Mouse (Mus musculus) heart, embryonic 14.5 days (tissue): ENCODE measurements at regions not wholly inside any gene's neighbourhood (a gene's known extent, or its start where the extent isn't known, plus 50 kb on each side); places are given as distances from the start of the nearest gene placed in this dataset.

Source experiments
- ATAC-seq: fragments of 200-750 bp; cut with Nextera tagmentation; 2 replicates; pipeline ENCODE4 v1.8.0; 2017; ENCODE audit warnings: low read depth, moderate TSS enrichment; ENCODE audit not compliant: insufficient number of reproducible peaks, insufficient read depth, low FRiP score
- H3K27ac ChIP-seq, 2 experiments: fragments of 200-500 bp in 1 of 2; fragments of 300-500 bp in 1 of 2; sonication (generic) in 1 of 2; replicated peaks in 1 of 2; 2 replicates each; pipeline ENCODE4 v1.5.1; 2012 to 2014; ENCODE audit warnings: low read depth in 2 of 2, low read length in 2 of 2, control low read depth in 1 of 2, mild to moderate bottlenecking in 1 of 2, mixed read lengths in 1 of 2; ENCODE audit not compliant: control insufficient read depth in 1 of 2, insufficient read depth in 1 of 2
- H3K27me3 ChIP-seq: fragments of 300-500 bp; sonication (generic); 2 replicates; pipeline ENCODE4 v1.6.1; 2014; ENCODE audit warnings: mild to moderate bottlenecking, low read length, control low read depth; ENCODE audit not compliant: control insufficient read depth, insufficient read depth
- H3K36me3 ChIP-seq: fragments of 300-500 bp; sonication (generic); 2 replicates; pipeline ENCODE4 v1.6.1; 2014; ENCODE audit warnings: mild to moderate bottlenecking, control low read depth, low read length, mixed read lengths; ENCODE audit not compliant: control insufficient read depth, insufficient read depth
- H3K4me1 ChIP-seq, 2 experiments: fragments of 200-500 bp in 1 of 2; fragments of 300-500 bp in 1 of 2; sonication (generic) in 1 of 2; 2 replicates each; pipeline ENCODE4 v1.6.1; 2012 to 2014; ENCODE audit warnings: low read length in 2 of 2, control low read depth in 1 of 2, mixed read lengths in 1 of 2; ENCODE audit not compliant: control insufficient read depth in 2 of 2, insufficient read depth in 2 of 2
- H3K4me2 ChIP-seq: fragments of 300-500 bp; sonication (generic); 2 replicates; pipeline ENCODE4 v1.6.1; 2014; ENCODE audit warnings: mild to moderate bottlenecking, low read length
- H3K4me3 ChIP-seq, 2 experiments: fragments of 200-500 bp in 1 of 2; fragments of 300-500 bp in 1 of 2; sonication (generic) in 1 of 2; 2 replicates each; pipeline ENCODE4 v1.5.1; 2012 to 2014; ENCODE audit warnings: low read length in 2 of 2, mild to moderate bottlenecking in 2 of 2, control low read depth in 1 of 2, low read depth in 1 of 2, moderate library complexity in 1 of 2; ENCODE audit not compliant: control insufficient read depth in 1 of 2, insufficient read depth in 1 of 2
- H3K9ac ChIP-seq: fragments of 300-500 bp; sonication (generic); 2 replicates; pipeline ENCODE4 v1.6.1; 2014; ENCODE audit warnings: mild to moderate bottlenecking, low read length
- H3K9me3 ChIP-seq: fragments of 300-500 bp; sonication (generic); 2 replicates; pipeline ENCODE4 v1.6.1; 2016; ENCODE audit warnings: low read length, control low read depth; ENCODE audit not compliant: control insufficient read depth
- WGBS: fragments of 180-500 bp; shearing (Covaris S2); extraction: QIAGEN DNeasy Blood & Tissue Kit; methylation state at CpG from one replicate; pipeline ENCODE4 v1.1.7; 2014; 5-methylcytosine and 5-hydroxymethylcytosine counted together

GRCm38 (mm10) chr14:91658654-91659421 is 2231.6 kb downstream of the Pcdh9 start:
- H3K27me3 ChIP-seq, result no peaks in the 10 kb centered on the region
- H3K9me3 ChIP-seq, result no peaks in the 10 kb centered on the region
- no peak for ATAC-seq
- no peak overlapping the region for H3K4me3 ChIP-seq
- H3K9ac ChIP-seq, result no peak overlapping the region
- no peak overlapping the region for H3K4me2 ChIP-seq
- WGBS, result 66% methylated on average over 4 of the region's 4 CpGs
- no peak overlapping the region for H3K27ac ChIP-seq
- no peaks in the 10 kb centered on the region for H3K36me3 ChIP-seq
- H3K4me1 ChIP-seq, result no peaks in the 10 kb centered on the region

- no peak for ATAC-seq
- 71% methylated on average over 1 of the region's 1 CpGs for WGBS
Observed at GRCm38 (mm10) chr14:91656011-91656410, 2234.5 kb downstream of the Pcdh9 start.

GRCm38 (mm10) chr14:91630976-91631375 is 2259.5 kb downstream of the Pcdh9 start:
- 68% methylated on average over 6 of the region's 6 CpGs for WGBS
- H3K27ac ChIP-seq, result no peak overlapping the region
- no peak for ATAC-seq
- no peak overlapping the region for H3K9ac ChIP-seq
- no peak overlapping the region for H3K4me3 ChIP-seq
- no peaks in the 10 kb centered on the region for H3K36me3 ChIP-seq
- no peaks in the 10 kb centered on the region for H3K9me3 ChIP-seq
- H3K4me1 ChIP-seq, result no peaks in the 10 kb centered on the region
- no peak overlapping the region for H3K4me2 ChIP-seq
- H3K27me3 ChIP-seq, result no peaks in the 10 kb centered on the region

More at GRCm38 (mm10) chr14:91656011-91656410, 2234.5 kb downstream of the Pcdh9 start:
- no peaks in the 10 kb centered on the region for H3K36me3 ChIP-seq
- no peaks in the 10 kb centered on the region for H3K4me1 ChIP-seq
- no peak overlapping the region for H3K27ac ChIP-seq
- H3K9ac ChIP-seq, result no peak overlapping the region
- no peak overlapping the region for H3K4me3 ChIP-seq
- no peaks in the 10 kb centered on the region for H3K27me3 ChIP-seq
- no peak overlapping the region for H3K4me2 ChIP-seq
- H3K9me3 ChIP-seq, result no peaks in the 10 kb centered on the region

GRCm38 (mm10) chr14:91614391-91614790 is 2276.1 kb downstream of the Pcdh9 start:
- no peak overlapping the region for H3K4me2 ChIP-seq

GRCm38 (mm10) chr14:91604570-91604969 is 2285.9 kb downstream of the Pcdh9 start:
- H3K27me3 ChIP-seq, result no peaks in the 10 kb centered on the region
- H3K4me1 ChIP-seq, result peaks cover 0 to 3% of the 10 kb centered on the region in 2 experiments; a peak in 2 of 4 replicates
- H3K4me3 ChIP-seq, result no peak overlapping the region
- ATAC-seq, result peak; percentile 61; the same call in 1 of the 2 replicates
- no peaks in the 10 kb centered on the region for H3K9me3 ChIP-seq
- no peak overlapping the region for H3K9ac ChIP-seq
- H3K36me3 ChIP-seq, result no peaks in the 10 kb centered on the region
- H3K27ac ChIP-seq, result no peak overlapping the region; a peak in 1 of 4 replicates
- no peak overlapping the region for H3K4me2 ChIP-seq

More at GRCm38 (mm10) chr14:91614391-91614790, 2276.1 kb downstream of the Pcdh9 start:
- Histone ChIP-seq H3K36me3 (no peaks in the 10 kb centered on the region), H3K9me3 (no peaks in the 10 kb centered on the region), H3K4me3 (no peak overlapping the region), H3K27me3 (no peaks in the 10 kb centered on the region), H3K9ac (no peak overlapping the region), H3K4me1 (no peaks in the 10 kb centered on the region), H3K27ac (no peak overlapping the region)
- no peak for ATAC-seq

- 80% methylated on average over 1 of the region's 1 CpGs for WGBS
- no peak overlapping the region for H3K4me2 ChIP-seq
- H3K9ac ChIP-seq, result no peak overlapping the region
- no peaks in the 10 kb centered on the region for H3K36me3 ChIP-seq
- H3K27ac ChIP-seq, result no peak overlapping the region
- H3K27me3 ChIP-seq, result no peaks in the 10 kb centered on the region
- H3K9me3 ChIP-seq, result no peaks in the 10 kb centered on the region
- no peak overlapping the region for H3K4me3 ChIP-seq
- H3K4me1 ChIP-seq, result no peaks in the 10 kb centered on the region
- ATAC-seq, result no peak
Observed at GRCm38 (mm10) chr14:91582462-91582861, 2308.0 kb downstream of the Pcdh9 start.

- no peak overlapping the region for H3K27ac ChIP-seq
- 80% methylated on average over 4 of the region's 4 CpGs for WGBS
Observed at GRCm38 (mm10) chr14:91581684-91582424, 2308.6 kb downstream of the Pcdh9 start.

More at GRCm38 (mm10) chr14:91581684-91582424, 2308.6 kb downstream of the Pcdh9 start:
- no peaks in the 10 kb centered on the region for H3K36me3 ChIP-seq
- H3K4me2 ChIP-seq, result no peak overlapping the region
- H3K9ac ChIP-seq, result no peak overlapping the region
- H3K9me3 ChIP-seq, result no peaks in the 10 kb centered on the region
- no peak overlapping the region for H3K4me3 ChIP-seq
- no peak for ATAC-seq
- H3K27me3 ChIP-seq, result no peaks in the 10 kb centered on the region
- no peaks in the 10 kb centered on the region for H3K4me1 ChIP-seq
